ENCODE assay signal across 11 mouse cellular contexts in the genomic region with DNA sequence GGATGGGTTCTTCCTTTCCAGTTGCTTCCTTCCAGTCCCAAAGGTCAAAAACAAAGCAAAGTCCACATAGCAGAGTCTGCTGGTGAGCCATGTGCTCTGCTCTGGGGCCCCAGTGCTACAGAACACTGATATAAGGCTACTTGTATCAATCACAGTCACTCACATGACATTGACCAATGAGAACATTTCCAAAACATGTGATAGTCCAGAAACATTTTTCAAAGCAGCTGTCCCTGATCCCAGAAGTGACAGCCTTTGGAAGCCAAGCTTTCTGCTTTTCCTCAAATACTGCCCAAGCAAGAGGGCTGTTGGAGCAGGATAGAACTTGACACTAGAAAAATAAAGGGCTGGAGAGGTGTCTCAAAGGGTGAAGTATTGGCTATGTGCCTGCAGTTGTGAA.
DNase-seq lines count a peak whose midpoint lies in the region; ATAC-seq and TF ChIP-seq lines count a peak whose summit lies in the region.
"Had no signal": no experiment of that assay in that cellular context is flagged by ENCODE, and none has a peak within 500 bp of the region (broad histone marks: within the 10 kb centered on the region; RNA-seq: fewer than 3 reads in every experiment).

No protein-coding gene starts in this region.

- peaks cover 9% of the 10 kb centered on the region; the same call in 1 of the 2 replicates for H3K4me1 ChIP-seq in kidney, adult 2 months (ENCODE audit: control insufficient read depth, insufficient read depth, low read length)
- no peaks in the 10 kb centered on the region for H3K4me1 ChIP-seq in kidney, embryonic 14.5 days (ENCODE audit: control insufficient read depth, insufficient read depth, low read length)
- H3K4me1 ChIP-seq in hindbrain, embryonic 13.5 days (replicated peaks), result no peaks in the 10 kb centered on the region

- H3K9me3 ChIP-seq in kidney, embryonic 14.5 days (ENCODE audit: control insufficient read depth, low read length), result no peaks in the 10 kb centered on the region
- no peaks in the 10 kb centered on the region for H3K9me3 ChIP-seq in hindbrain, embryonic 13.5 days

- H3K36me3 ChIP-seq in kidney, adult 2 months (ENCODE audit: control insufficient read depth, insufficient read depth, low read length), result no peaks in the 10 kb centered on the region
- no peaks in the 10 kb centered on the region for H3K36me3 ChIP-seq in kidney, embryonic 14.5 days (ENCODE audit: control insufficient read depth, insufficient read depth, low read length)
- no peaks in the 10 kb centered on the region for H3K36me3 ChIP-seq in hindbrain, embryonic 13.5 days

- H3K9ac ChIP-seq in kidney, embryonic 14.5 days (ENCODE audit: low read depth, low read length), result no peak overlapping the region
- H3K9ac ChIP-seq in hindbrain, embryonic 13.5 days, result no peak overlapping the region

- H3K4me3 ChIP-seq in kidney, adult 2 months (ENCODE audit: insufficient read depth, low read depth, low read length), result no peak overlapping the region
- H3K4me3 ChIP-seq in kidney, embryonic 14.5 days (ENCODE audit: low read length), result no peak overlapping the region
- no peak overlapping the region for H3K4me3 ChIP-seq in hindbrain, embryonic 13.5 days

- intact Hi-C loops in heart, postnatal 25 days (cut with DNase I), result no loop called here

- DNase-seq in kidney, adult 2 months, result peak; percentile 85
- peak; percentile 22 for DNase-seq in adrenal gland, postnatal 25 days
- DNase-seq in heart, postnatal 25 days (ENCODE audit: low spot score), result peak; percentile 45
- peak; percentile 71 for DNase-seq in lung, postnatal 14 days
- no peak for DNase-seq in frontal cortex, postnatal 14 days (ENCODE audit: low spot score in 2 of 2)
- DNase-seq: cerebellum, adult 9-10 months; right cerebral cortex, postnatal 14 days had no signal

- no peak for TF ChIP-seq CTCF in kidney, adult 2 months (conservative IDR thresholded peaks at IDR 0.05; ENCODE audit: insufficient read depth, insufficient read length, low read depth, low read length)

- no peak for TF ChIP-seq POLR2A in kidney, adult 2 months (IDR thresholded peaks at IDR 0.05; ENCODE audit: low read depth, low read length)

- H3K27me3 ChIP-seq in kidney, adult 2 months (replicated peaks; ENCODE audit: control insufficient read depth, insufficient read depth, low read length), result no peaks in the 10 kb centered on the region
- H3K27me3 ChIP-seq in kidney, embryonic 14.5 days (ENCODE audit: control insufficient read depth, insufficient read depth, low read length), result no peaks in the 10 kb centered on the region
- no peaks in the 10 kb centered on the region for H3K27me3 ChIP-seq in hindbrain, embryonic 13.5 days

- peak overlapping the region; percentile 35; the same call in 1 of the 2 replicates for H3K27ac ChIP-seq in kidney, adult 2 months (ENCODE audit: insufficient read depth, low read depth, low read length)
- H3K27ac ChIP-seq in kidney, embryonic 14.5 days (ENCODE audit: low read depth, low read length), result no peak overlapping the region
- no peak overlapping the region for H3K27ac ChIP-seq in hindbrain, embryonic 13.5 days
- H3K27ac ChIP-seq: stomach, postnatal 0 days had no signal

- no peak for ATAC-seq in kidney, embryonic 14.5 days (ENCODE audit: low FRiP score, low TSS enrichment)
- ATAC-seq in hindbrain, embryonic 13.5 days (ENCODE audit: low FRiP score), result no peak
- ATAC-seq: inflammation-experienced regulatory T-cells, adult 6 months had no signal

- H3K4me2 ChIP-seq in kidney, embryonic 14.5 days (replicated peaks; ENCODE audit: low read depth, low read length), result no peak overlapping the region
- H3K4me2 ChIP-seq in hindbrain, embryonic 13.5 days, result no peak overlapping the region

Comparison
In these comparisons a context has a peak if more than half of its experiments do, and no peak if none do; other contexts are left out.
1. DNase-seq: peak in kidney, adult 2 months (single experiment), adrenal gland, postnatal 25 days (single experiment), heart, postnatal 25 days (single experiment) and lung, postnatal 14 days (single experiment); none in frontal cortex, postnatal 14 days (0 of 2).